Mouse (Mus musculus): ENCODE measurements around the gene Rrnad1. TPM values are rescaled to one million over a fixed set of nuclear protein-coding genes. Genes with fewer than 3 reads are reported as not detected.

The Rrnad1 gene
- polyA plus RNA-seq, 1 experiment from 2014 or later, result 19.6 TPM

DNA sequence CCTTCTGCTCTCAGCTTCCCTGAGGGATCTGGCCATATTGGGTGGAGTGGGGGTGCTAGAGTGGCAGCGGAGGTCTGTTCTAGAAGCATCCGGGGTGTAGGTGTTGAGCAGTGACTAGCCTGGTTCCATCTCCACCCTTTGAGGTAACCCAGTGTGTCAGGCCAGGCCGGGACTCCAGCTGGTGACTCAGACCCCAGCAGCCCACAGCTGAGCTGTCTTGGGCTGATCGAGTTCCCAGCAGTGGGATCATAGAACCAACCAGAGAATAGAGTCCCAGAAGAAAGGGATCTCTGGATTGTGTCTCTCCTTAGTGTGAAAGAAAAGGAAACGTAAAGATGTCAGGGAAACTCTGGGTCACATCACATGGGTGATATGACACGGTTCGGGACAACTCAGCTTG, 28.9 kb upstream of the Rrnad1 start:
- ATAC-seq (ENCODE audit: insufficient read depth), result no peak
- H3K27me3 ChIP-seq (ENCODE audit: insufficient read depth, low read length), result no peaks in the 10 kb centered on the region
- TF ChIP-seq CTCF (IDR thresholded peaks at IDR 0.05; ENCODE audit: low read depth), result no peak

DNA sequence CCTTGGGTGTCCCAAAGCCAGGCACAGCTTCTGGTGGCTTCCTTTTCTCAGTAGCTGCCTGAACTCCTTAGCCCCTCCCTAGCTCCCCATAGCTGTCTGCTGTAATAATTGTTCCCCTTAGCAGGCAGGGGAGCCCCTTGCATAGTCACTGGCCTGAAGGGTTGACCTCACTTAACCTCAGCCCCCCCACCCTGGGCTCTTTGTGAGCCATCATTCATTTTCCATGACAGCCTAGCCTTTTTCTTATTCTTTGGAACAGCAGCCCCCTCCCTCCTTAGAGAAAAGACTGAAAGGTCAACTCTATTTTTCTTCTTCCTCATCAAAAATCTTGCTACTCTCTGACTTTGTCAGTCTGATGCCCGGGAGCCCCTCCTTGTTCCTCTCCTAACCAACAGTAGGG, 28.4 kb upstream of the Rrnad1 start:
- no peak overlapping the region for H3K4me3 ChIP-seq (ENCODE audit: low read depth, low read length)
- H3K4me1 ChIP-seq (ENCODE audit: insufficient read depth), result peaks cover 7% of the 10 kb centered on the region
- no peaks in the 10 kb centered on the region for H3K9me3 ChIP-seq (ENCODE audit: low read depth, low read length)
- no peaks in the 10 kb centered on the region for H3K27me3 ChIP-seq (ENCODE audit: insufficient read depth, low read length)
- ATAC-seq (ENCODE audit: insufficient read depth), result no peak
- H3K27ac ChIP-seq (ENCODE audit: low read depth), result no peak overlapping the region
- no peak overlapping the region for H3K4me2 ChIP-seq
- 28% methylated on average over 1 of the region's 1 CpGs for WGBS
- TF ChIP-seq CTCF (IDR thresholded peaks at IDR 0.05; ENCODE audit: low read depth), result no peak
- DNase-seq, result no peak
- no peaks in the 10 kb centered on the region for H3K36me3 ChIP-seq (ENCODE audit: insufficient read depth)
- H3K9ac ChIP-seq, result no peak overlapping the region

More for the DNA sequence above, 28.9 kb upstream of the Rrnad1 start:
- H3K36me3 ChIP-seq (ENCODE audit: insufficient read depth), result no peaks in the 10 kb centered on the region
- WGBS, result 65% methylated on average over 7 of the region's 7 CpGs
- no peak for DNase-seq
- peak overlapping the region; percentile 92; the same call in 1 of the 2 replicates for H3K27ac ChIP-seq (ENCODE audit: low read depth)
- no peaks in the 10 kb centered on the region for H3K9me3 ChIP-seq (ENCODE audit: low read depth, low read length)
- peaks cover 7% of the 10 kb centered on the region for H3K4me1 ChIP-seq (ENCODE audit: insufficient read depth)
- no peak overlapping the region for H3K9ac ChIP-seq
- no peak overlapping the region for H3K4me2 ChIP-seq
- no peak overlapping the region for H3K4me3 ChIP-seq (ENCODE audit: low read depth, low read length)

DNA sequence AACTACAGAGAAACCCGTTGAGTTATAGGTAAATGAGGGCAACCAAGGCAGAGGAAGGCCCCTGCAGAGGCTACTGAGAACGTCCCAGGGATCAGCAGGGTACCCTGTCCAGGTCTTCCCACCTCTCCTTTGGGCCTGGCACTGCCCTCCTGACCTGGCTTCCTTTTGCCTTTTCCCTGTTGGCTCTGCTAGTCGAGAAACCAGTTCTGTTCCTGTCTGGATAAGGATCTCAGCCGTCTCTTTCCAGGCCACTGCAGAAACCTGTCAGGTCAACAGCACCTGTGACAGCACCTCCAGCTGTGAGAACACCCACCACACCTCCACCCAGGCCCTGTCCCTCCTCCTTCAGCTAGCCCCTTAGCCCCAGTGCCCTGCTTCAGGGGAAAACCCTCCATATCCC, 28.0 kb upstream of the Rrnad1 start:
- H3K27me3 ChIP-seq (ENCODE audit: insufficient read depth, low read length), result no peaks in the 10 kb centered on the region
- no peak overlapping the region for H3K9ac ChIP-seq
- H3K4me1 ChIP-seq (ENCODE audit: insufficient read depth), result peaks cover 7% of the 10 kb centered on the region
- ATAC-seq (ENCODE audit: insufficient read depth), result no peak
- H3K27ac ChIP-seq (ENCODE audit: low read depth), result no peak overlapping the region
- H3K4me2 ChIP-seq, result no peak overlapping the region
- WGBS, result 20% methylated on average over 4 of the region's 4 CpGs
- H3K4me3 ChIP-seq (ENCODE audit: low read depth, low read length), result no peak overlapping the region
- no peak for TF ChIP-seq CTCF (IDR thresholded peaks at IDR 0.05; ENCODE audit: low read depth)
- H3K36me3 ChIP-seq (ENCODE audit: insufficient read depth), result no peaks in the 10 kb centered on the region
- H3K9me3 ChIP-seq (ENCODE audit: low read depth, low read length), result no peaks in the 10 kb centered on the region
- DNase-seq, result no peak

DNA sequence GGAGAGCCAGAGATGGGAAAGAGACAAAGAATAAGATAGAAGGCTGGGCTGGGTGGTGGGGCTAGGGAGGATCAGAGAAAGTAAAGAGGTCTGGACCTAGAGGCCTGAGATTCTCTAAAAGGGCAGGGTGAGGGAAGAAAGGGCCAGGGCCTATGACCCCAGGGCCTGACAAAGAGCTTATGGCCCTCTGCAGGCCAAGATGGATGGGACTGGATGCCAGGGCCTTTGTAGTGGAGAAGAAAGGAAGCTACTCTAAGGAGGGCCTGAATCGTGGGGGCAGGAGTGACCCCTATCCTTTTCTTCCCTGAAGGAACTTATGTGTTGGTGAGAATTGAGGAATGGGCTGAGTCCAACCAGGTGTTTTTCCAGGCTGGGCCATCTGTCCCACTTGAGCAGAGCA, 27.5 kb upstream of the Rrnad1 start:
- no peak overlapping the region for H3K4me3 ChIP-seq (ENCODE audit: low read depth, low read length)
- no peak overlapping the region for H3K27ac ChIP-seq (ENCODE audit: low read depth)
- H3K4me2 ChIP-seq, result no peak overlapping the region
- ATAC-seq (ENCODE audit: insufficient read depth) (no peak), DNase-seq (no peak)
- 7% methylated on average over 1 of the region's 1 CpGs for WGBS
- H3K9me3 ChIP-seq (ENCODE audit: low read depth, low read length), result no peaks in the 10 kb centered on the region
- no peaks in the 10 kb centered on the region for H3K36me3 ChIP-seq (ENCODE audit: insufficient read depth)
- no peak overlapping the region for H3K9ac ChIP-seq
- no peaks in the 10 kb centered on the region for H3K27me3 ChIP-seq (ENCODE audit: insufficient read depth, low read length)
- TF ChIP-seq CTCF (IDR thresholded peaks at IDR 0.05; ENCODE audit: low read depth), result no peak
- peaks cover 7% of the 10 kb centered on the region for H3K4me1 ChIP-seq (ENCODE audit: insufficient read depth)

- Histone ChIP-seq H3K27me3 (ENCODE audit: insufficient read depth, low read length) (peaks cover 10% of the 10 kb centered on the region; the same call in 1 of the 2 replicates), H3K4me3 (ENCODE audit: low read depth, low read length) (peak overlapping the region; percentile 33), H3K9me3 (ENCODE audit: low read depth, low read length) (no peaks in the 10 kb centered on the region), H3K27ac (ENCODE audit: low read depth) (peak overlapping the region; percentile 87), H3K4me2 (peak overlapping the region; percentile 72), H3K4me1 (ENCODE audit: insufficient read depth) (peaks cover 41% of the 10 kb centered on the region), H3K9ac (peak overlapping the region; percentile 53), H3K36me3 (ENCODE audit: insufficient read depth) (no peaks in the 10 kb centered on the region)
- WGBS, result 3% methylated on average over 5 of the region's 5 CpGs
- peak; percentile 87 for ATAC-seq (ENCODE audit: insufficient read depth)
- DNase-seq, result peak; percentile 86
- TF ChIP-seq CTCF (IDR thresholded peaks at IDR 0.05; ENCODE audit: low read depth), result no peak
Observed at GRCm38 (mm10) chr3:87952440-87952839, 21.9 kb upstream of the Rrnad1 start.

GRCm38 (mm10) chr3:87951946-87952345, 21.4 kb upstream of the Rrnad1 start:
- Histone ChIP-seq H3K27me3 (ENCODE audit: insufficient read depth, low read length) (peaks cover 10% of the 10 kb centered on the region; the same call in 1 of the 2 replicates), H3K4me2 (peak overlapping the region; percentile 72), H3K9me3 (ENCODE audit: low read depth, low read length) (no peaks in the 10 kb centered on the region), H3K36me3 (ENCODE audit: insufficient read depth) (no peaks in the 10 kb centered on the region), H3K27ac (ENCODE audit: low read depth) (peak overlapping the region; percentile 87), H3K9ac (peak overlapping the region; percentile 53), H3K4me3 (ENCODE audit: low read depth, low read length) (peak overlapping the region; percentile 33), H3K4me1 (ENCODE audit: insufficient read depth) (peaks cover 44% of the 10 kb centered on the region)
- ATAC-seq (ENCODE audit: insufficient read depth) (no peak), DNase-seq (peak; percentile 14)
- 14% methylated on average over 12 of the region's 12 CpGs for WGBS
- TF ChIP-seq CTCF (IDR thresholded peaks at IDR 0.05; ENCODE audit: low read depth), result no peak

- 13% methylated on average over 13 of the region's 13 CpGs for WGBS
- H3K27me3 ChIP-seq (ENCODE audit: insufficient read depth, low read length), result peaks cover 22% of the 10 kb centered on the region
- H3K36me3 ChIP-seq (ENCODE audit: insufficient read depth), result no peaks in the 10 kb centered on the region
- H3K4me2 ChIP-seq, result peak overlapping the region; percentile 71
- ATAC-seq (ENCODE audit: insufficient read depth) (no peak), DNase-seq (no peak)
- H3K4me3 ChIP-seq (ENCODE audit: low read depth, low read length), result peak overlapping the region; percentile 32
- no peak for TF ChIP-seq CTCF (IDR thresholded peaks at IDR 0.05; ENCODE audit: low read depth)
- H3K27ac ChIP-seq (ENCODE audit: low read depth), result peak overlapping the region; percentile 21; the same call in 1 of the 2 replicates
- peak overlapping the region; percentile 32 for H3K9ac ChIP-seq
- peaks cover 47% of the 10 kb centered on the region for H3K4me1 ChIP-seq (ENCODE audit: insufficient read depth)
- no peaks in the 10 kb centered on the region for H3K9me3 ChIP-seq (ENCODE audit: low read depth, low read length)
Observed at GRCm38 (mm10) chr3:87949955-87950515, 19.5 kb upstream of the Rrnad1 start.

Measured in lung, embryonic 14.5 days (tissue).